Mouse (Mus musculus) bone marrow, adult 2 months (tissue): ENCODE results near the gene Map1lc3a.

Source experiments
- CTCF ChIP-seq: fragments of 200-500 bp; IDR thresholded peaks from 2 replicates; pipeline ENCODE4 v1.5.1; 2011; ENCODE audit warnings: low read length, control low read depth; ENCODE audit not compliant: control insufficient read depth, insufficient read depth
- POLR2A ChIP-seq: fragments of 200-500 bp; IDR thresholded peaks from 2 replicates; pipeline ENCODE4 v1.6.1; 2011; ENCODE audit warnings: low read depth, mild to moderate bottlenecking, control low read depth, low read length, borderline replicate concordance; ENCODE audit not compliant: control insufficient read depth

DNA sequence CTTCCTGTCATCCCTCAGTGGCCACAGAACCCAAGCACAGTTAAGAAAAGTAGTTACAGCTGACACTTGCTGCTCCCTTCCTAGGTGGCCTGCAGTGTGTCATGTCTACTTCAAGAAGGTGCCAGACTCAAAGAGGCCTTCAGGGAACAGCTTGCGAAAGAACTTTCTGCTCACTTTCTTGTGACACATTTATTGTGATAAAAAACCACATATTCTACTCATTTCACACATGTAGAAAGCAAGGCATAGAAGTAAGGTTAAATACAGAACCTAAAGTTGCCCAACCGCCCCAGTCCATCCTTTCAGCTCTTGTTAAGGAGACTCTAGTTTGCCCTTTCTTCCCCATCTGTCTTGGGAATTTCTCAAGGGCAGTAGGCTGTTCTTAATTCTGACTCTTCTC is 42.5 kb downstream of the Map1lc3a start:
- TF ChIP-seq POLR2A (no peak), CTCF (no peak)
